Mouse (Mus musculus) heart, postnatal 0 days (tissue): ENCODE data around the gene Kmt2c.

ENCODE experiments used
- CTCF ChIP-seq: IDR thresholded peaks from 2 replicates; pipeline ENCODE4 v1.5.1; 2016; ENCODE audit warnings: antibody characterized with exemption, control low read depth, low read depth
- EP300 ChIP-seq: IDR thresholded peaks from 2 replicates; pipeline ENCODE4 v1.6.1; 2016; ENCODE audit warnings: antibody characterized with exemption, low read depth

GRCm38 (mm10) chr5:25243101-25243500, 255.5 kb downstream of the Kmt2c start:
- TF ChIP-seq CTCF (no peak), EP300 (no peak)
